Mouse (Mus musculus): ENCODE measurements at regions not wholly inside any gene's neighbourhood (a gene's known extent, or its start where the extent isn't known, plus 50 kb on each side); places are given as distances from the start of the nearest gene placed in this dataset.
"Not testable (repeated sequence)": the region's sequence is repeated elsewhere in the genome, so short reads cannot be mapped to it uniquely, and the experiment has no call there.

GRCm38 (mm10) chr13:42000966-42001365 is 50.9 kb upstream of the Hivep1 start:
- intact Hi-C loops (cut with DNase I): no loop called here
- DNase-seq (ENCODE audit: low spot score in 2 of 2): no peak

GRCm38 (mm10) chr13:41997883-41998282 is 53.9 kb upstream of the Hivep1 start:
- no peak for DNase-seq (ENCODE audit: low spot score in 2 of 2)
- intact Hi-C loops (cut with DNase I): no loop called here

- DNase-seq (ENCODE audit: low spot score in 2 of 2): no peak
- intact Hi-C loops (cut with DNase I): no loop called here
Measured at GRCm38 (mm10) chr13:41994126-41994525, 57.7 kb upstream of the Hivep1 start.

GRCm38 (mm10) chr13:41975918-41976317 is 75.9 kb upstream of the Hivep1 start:
- DNase-seq (ENCODE audit: low spot score in 2 of 2): no peak
- intact Hi-C loops (cut with DNase I): no loop called here

GRCm38 (mm10) chr13:41962915-41963314 is 88.9 kb upstream of the Hivep1 start:
- intact Hi-C loops (cut with DNase I): no loop called here
- DNase-seq (ENCODE audit: low spot score in 2 of 2): no peak

GRCm38 (mm10) chr13:41960960-41961359 is 90.9 kb upstream of the Hivep1 start:
- DNase-seq (ENCODE audit: low spot score in 2 of 2); intact Hi-C loops (cut with DNase I): not testable (repeated sequence)

- DNase-seq (ENCODE audit: low spot score in 2 of 2): no peak
- intact Hi-C loops (cut with DNase I): no loop called here
Measured at GRCm38 (mm10) chr13:41957932-41958331, 93.9 kb upstream of the Hivep1 start.

- no peak for DNase-seq (ENCODE audit: low spot score in 2 of 2)
- intact Hi-C loops (cut with DNase I): no loop called here
Measured at GRCm38 (mm10) chr13:41955884-41956283, 95.9 kb upstream of the Hivep1 start.

GRCm38 (mm10) chr13:41955198-41955597 is 96.6 kb upstream of the Hivep1 start:
- DNase-seq (ENCODE audit: low spot score in 2 of 2): no peak
- intact Hi-C loops (cut with DNase I): no loop called here

GRCm38 (mm10) chr13:41952453-41952852 is 99.4 kb upstream of the Hivep1 start:
- no peak for DNase-seq (ENCODE audit: low spot score in 2 of 2)
- intact Hi-C loops (cut with DNase I): no loop called here

- DNase-seq (ENCODE audit: low spot score in 2 of 2): no peak
- intact Hi-C loops (cut with DNase I): no loop called here
Measured at GRCm38 (mm10) chr13:41948241-41948640, 100.8 kb upstream of the Adtrp start.

- intact Hi-C loops (cut with DNase I): no loop called here
- no peak for DNase-seq (ENCODE audit: low spot score in 2 of 2)
Measured at GRCm38 (mm10) chr13:41932313-41933100, 85.0 kb upstream of the Adtrp start.

- intact Hi-C loops (cut with DNase I): no loop called here
- no peak for DNase-seq (ENCODE audit: low spot score in 2 of 2)
Measured at GRCm38 (mm10) chr13:41929768-41930167, 82.3 kb upstream of the Adtrp start.

GRCm38 (mm10) chr13:41925851-41926250 is 78.4 kb upstream of the Adtrp start:
- DNase-seq (ENCODE audit: low spot score in 2 of 2); intact Hi-C loops (cut with DNase I): not testable (repeated sequence)

- intact Hi-C loops (cut with DNase I): no loop called here
Measured at GRCm38 (mm10) chr13:41925211-41925610, 77.7 kb upstream of the Adtrp start.

GRCm38 (mm10) chr13:41921178-41921577 is 73.7 kb upstream of the Adtrp start:
- DNase-seq (ENCODE audit: low spot score in 2 of 2): no peak
- intact Hi-C loops (cut with DNase I): no loop called here

More at GRCm38 (mm10) chr13:41925211-41925610, 77.7 kb upstream of the Adtrp start:
- DNase-seq (ENCODE audit: low spot score in 2 of 2): no peak

GRCm38 (mm10) chr13:41918525-41918924 is 71.0 kb upstream of the Adtrp start:
- DNase-seq (ENCODE audit: low spot score in 2 of 2): no peak
- intact Hi-C loops (cut with DNase I): no loop called here

GRCm38 (mm10) chr13:41915816-41916215 is 68.3 kb upstream of the Adtrp start:
- DNase-seq (ENCODE audit: low spot score in 2 of 2); intact Hi-C loops (cut with DNase I): not testable (repeated sequence)

- intact Hi-C loops (cut with DNase I): no loop called here
Measured at GRCm38 (mm10) chr13:41910736-41911135, 63.3 kb upstream of the Adtrp start.

GRCm38 (mm10) chr13:41910236-41910635 is 62.8 kb upstream of the Adtrp start:
- no peak for DNase-seq (ENCODE audit: low spot score in 2 of 2)
- intact Hi-C loops (cut with DNase I): no loop called here

More at GRCm38 (mm10) chr13:41910736-41911135, 63.3 kb upstream of the Adtrp start:
- DNase-seq (ENCODE audit: low spot score in 2 of 2): no peak

- DNase-seq (ENCODE audit: low spot score in 2 of 2): no peak
- intact Hi-C loops (cut with DNase I): loop anchor here (5.0 kb wide), 1 partner anchor 80 kb away; no protein-coding TSS in a partner anchor
Measured at GRCm38 (mm10) chr13:41907027-41907426, 59.5 kb upstream of the Adtrp start.

Data from left cerebral cortex, postnatal 14 days (tissue).